Mouse (Mus musculus) cerebellum, adult 8-10 months (tissue): ENCODE measurements around the gene Olfr1093.

Experiments used
- DNase-seq: peaks from one replicate; pipeline ENCODE4 v3.0.0; 2022

Olfr1093 gene

GRCm38 (mm10) chr2:86782179-86782578 is at the start of gene Olfr1093:
TSS of gene Olfr1093 (plus strand) at chr2:86782479.
- no peak for DNase-seq

GRCm38 (mm10) chr2:86733601-86734000 is 48.7 kb upstream of the Olfr1093 start, which contains the start of gene Olfr1089:
TSS of gene Olfr1089 (minus strand) at chr2:86733701.
- no peak for DNase-seq

- DNase-seq: no peak
Observed at GRCm38 (mm10) chr2:86758893-86759292, 23.4 kb upstream of the Olfr1093 start, which contains the start of gene Olfr1090. TSS of gene Olfr1090 (minus strand) at chr2:86758993.

- DNase-seq: no peak
Observed at GRCm38 (mm10) chr2:86761050-86761449, 21.2 kb upstream of the Olfr1093 start.

GRCm38 (mm10) chr2:86809918-86810317 is 27.6 kb downstream of the Olfr1093 start, which contains the start of gene Olfr141:
TSS of gene Olfr141 (minus strand) at chr2:86810018.
- DNase-seq: no peak

GRCm38 (mm10) chr2:86824363-86824762 is 42.1 kb downstream of the Olfr1093 start, which contains the start of gene Olfr1094:
TSS of gene Olfr1094 (plus strand) at chr2:86824663.
- no peak for DNase-seq
